Mouse (Mus musculus) bone marrow, adult 2 months (tissue): ENCODE data around the gene Slc36a4. TPM values are rescaled to one million over a fixed set of nuclear protein-coding genes. Genes with fewer than 3 reads are reported as not detected.

Source experiments
- H3K27ac ChIP-seq: fragments of 200-500 bp; 2 replicates; pipeline ENCODE4 v1.5.1; 2012; ENCODE audit warnings: low read depth, mild to moderate bottlenecking, control low read depth, inconsistent platforms, low read length; ENCODE audit not compliant: control insufficient read depth, poor library complexity, insufficient read depth
- H3K4me1 ChIP-seq: fragments of 200-500 bp; 2 replicates; pipeline ENCODE4 v1.6.1; 2011; ENCODE audit warnings: low read length; ENCODE audit not compliant: control insufficient read depth, insufficient read depth
- H3K4me3 ChIP-seq: fragments of 200-500 bp; replicated peaks from 2 replicates; pipeline ENCODE3; 2011; ENCODE audit warnings: mild to moderate bottlenecking, low read depth, low read length, control low read depth; ENCODE audit not compliant: control insufficient read depth
- CTCF ChIP-seq: fragments of 200-500 bp; IDR thresholded peaks from 2 replicates; pipeline ENCODE4 v1.5.1; 2011; ENCODE audit warnings: low read length, control low read depth; ENCODE audit not compliant: control insufficient read depth, insufficient read depth
- POLR2A ChIP-seq: fragments of 200-500 bp; IDR thresholded peaks from 2 replicates; pipeline ENCODE4 v1.6.1; 2011; ENCODE audit warnings: low read depth, mild to moderate bottlenecking, control low read depth, low read length, borderline replicate concordance; ENCODE audit not compliant: control insufficient read depth
- WGBS: fragments of 180-500 bp; shearing (Covaris S2); methylation state at CpG from one replicate; pipeline ENCODE4 v1.1.7; 2018; 5-methylcytosine and 5-hydroxymethylcytosine counted together
- polyA plus RNA-seq: library from polyadenylated mRNA; stranded (reverse); fragments of >200 nt; gene quantifications from 2 replicates; pipeline ENCODE4 v1.2.4, GENCODE M21; 2011; ENCODE audit warnings: low replicate concordance; ENCODE audit not compliant: missing spikeins, insufficient read depth, insufficient read length

The Slc36a4 gene
- polyA plus RNA-seq, 1 experiment: 1.3 TPM

- TF ChIP-seq CTCF: no peak
- no peak for TF ChIP-seq POLR2A
- WGBS: 81% methylated on average over 11 of the region's 11 CpGs
- H3K27ac ChIP-seq: no peak overlapping the region
- no peak overlapping the region for H3K4me3 ChIP-seq
- H3K4me1 ChIP-seq: no peaks in the 10 kb centered on the region
These were observed 24.7 kb downstream of the Slc36a4 start for GRCm38 (mm10) chr9:15734056-15734866.

- TF ChIP-seq CTCF (no peak), POLR2A (no peak)
- Histone ChIP-seq H3K4me3 (no peak overlapping the region), H3K4me1 (no peaks in the 10 kb centered on the region), H3K27ac (no peak overlapping the region)
- WGBS: 92% methylated on average over 6 of the region's 6 CpGs
These were observed 25.3 kb downstream of the Slc36a4 start for GRCm38 (mm10) chr9:15734867-15735131.

DNA sequence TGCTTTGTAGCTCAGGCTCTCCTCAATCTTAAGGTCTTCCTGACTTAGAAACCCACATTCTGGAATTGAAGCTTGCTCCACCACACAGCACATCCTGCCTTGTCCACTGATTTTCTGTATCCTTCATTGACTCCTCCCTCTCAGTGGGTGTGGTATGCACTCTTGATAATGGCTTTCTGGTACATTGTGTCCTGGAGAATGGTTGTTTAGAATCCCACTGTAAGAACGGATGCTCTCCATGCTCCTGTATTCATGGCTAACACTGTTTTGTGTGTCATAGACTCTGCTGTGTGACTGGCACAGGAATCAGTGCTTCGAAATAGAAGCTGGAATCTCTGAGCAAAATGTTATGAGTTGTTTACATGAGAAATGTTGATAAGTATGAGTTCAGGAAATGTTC is 28.0 kb downstream of the Slc36a4 start:
- TF ChIP-seq CTCF: no peak
- no peak for TF ChIP-seq POLR2A
- no peak overlapping the region for H3K4me3 ChIP-seq
- H3K27ac ChIP-seq: no peak overlapping the region
- WGBS: 80% methylated on average over 2 of the region's 2 CpGs
- no peaks in the 10 kb centered on the region for H3K4me1 ChIP-seq

DNA sequence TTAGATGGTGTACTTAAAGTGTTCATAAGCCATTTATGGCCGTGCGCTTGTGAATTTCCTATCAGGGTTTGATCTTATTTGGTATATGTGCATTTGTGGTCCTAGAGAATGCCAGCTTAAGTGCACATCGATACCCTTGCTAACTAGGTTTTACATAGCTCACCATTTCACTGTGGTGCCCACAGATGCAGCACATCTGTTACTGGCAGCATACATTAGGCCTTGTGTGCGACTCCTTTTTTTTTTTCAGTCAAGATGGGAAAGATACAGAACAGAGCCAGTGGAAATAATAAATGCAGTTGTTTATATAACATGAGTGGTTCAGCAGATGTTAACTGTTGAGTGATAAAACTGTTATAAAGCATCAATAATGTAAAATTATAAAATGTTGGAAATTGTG is 31.9 kb downstream of the Slc36a4 start:
- H3K27ac ChIP-seq: no peak overlapping the region
- no peaks in the 10 kb centered on the region; the same call in 1 of the 2 replicates for H3K4me1 ChIP-seq
- no peak overlapping the region for H3K4me3 ChIP-seq
- no peak for TF ChIP-seq CTCF
- TF ChIP-seq POLR2A: no peak
- 88% methylated on average over 4 of the region's 4 CpGs for WGBS

- TF ChIP-seq POLR2A (no peak), CTCF (no peak)
- WGBS: 81% methylated on average over 6 of the region's 6 CpGs
- H3K4me1 ChIP-seq: no peaks in the 10 kb centered on the region; the same call in 1 of the 2 replicates
- no peak overlapping the region for H3K27ac ChIP-seq
- no peak overlapping the region for H3K4me3 ChIP-seq
These were observed 32.4 kb downstream of the Slc36a4 start for GRCm38 (mm10) chr9:15741931-15742330.

- no peak overlapping the region for H3K27ac ChIP-seq
- whole genome bisulfite sequencing: 79% methylated on average over 2 of the region's 2 CpGs
- no peaks in the 10 kb centered on the region; the same call in none of the 2 replicates for H3K4me1 ChIP-seq
- TF ChIP-seq CTCF (no peak), POLR2A (no peak)
- no peak overlapping the region for H3K4me3 ChIP-seq
These were observed 36.6 kb downstream of the Slc36a4 start for GRCm38 (mm10) chr9:15745985-15746607.

- WGBS: 74% methylated on average over 7 of the region's 7 CpGs
- Histone ChIP-seq H3K27ac (no peak overlapping the region), H3K4me3 (no peak overlapping the region), H3K4me1 (no peaks in the 10 kb centered on the region; the same call in none of the 2 replicates)
- no peak for TF ChIP-seq CTCF
- no peak for TF ChIP-seq POLR2A
These were observed 37.1 kb downstream of the Slc36a4 start for GRCm38 (mm10) chr9:15746636-15747035.

DNA sequence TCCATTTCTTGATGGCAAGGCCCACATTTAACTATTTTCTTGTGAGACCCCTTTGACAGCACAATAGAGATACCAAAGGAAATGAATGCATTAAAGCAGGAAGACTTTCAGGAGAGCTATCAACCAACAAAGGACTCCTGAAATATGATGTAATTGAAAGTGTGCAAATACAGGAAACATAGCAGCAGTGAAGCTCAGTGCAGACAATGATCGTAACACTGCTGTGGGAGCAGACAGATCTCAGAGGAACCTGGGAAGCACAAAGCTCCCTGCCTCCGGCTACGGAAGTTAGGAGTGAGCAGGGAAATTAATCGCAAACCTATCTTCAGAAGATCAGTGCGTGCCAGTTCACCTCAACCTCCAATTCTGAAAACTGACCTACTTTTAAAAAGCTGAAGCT is 38.8 kb downstream of the Slc36a4 start:
- no peak overlapping the region for H3K4me3 ChIP-seq
- no peaks in the 10 kb centered on the region; the same call in none of the 2 replicates for H3K4me1 ChIP-seq
- WGBS: 52% methylated on average over 5 of the region's 5 CpGs
- TF ChIP-seq POLR2A: no peak
- no peak for TF ChIP-seq CTCF
- H3K27ac ChIP-seq: no peak overlapping the region

GRCm38 (mm10) chr9:15759318-15759717 is 49.8 kb downstream of the Slc36a4 start:
- TF ChIP-seq POLR2A (no peak), CTCF (no peak)
- Histone ChIP-seq H3K4me1 (no peaks in the 10 kb centered on the region), H3K27ac (no peak overlapping the region), H3K4me3 (no peak overlapping the region)
